Mouse (Mus musculus): ENCODE measurements around the gene Phldb3. TPM values are rescaled to one million over a fixed set of nuclear protein-coding genes. Genes with fewer than 3 reads are reported as not detected.

Phldb3 gene
- polyA plus RNA-seq (2015; fragmentation: Nextera tagmentation; extraction: Ambion mirVana) = 0.30 and 0.36 TPM in 2 replicates

GRCm38 (mm10) chr7:24610144-24610878 lies at the start of gene Phldb3:
TSS of gene Phldb3 (plus strand) at chr7:24610763.

GRCm38 (mm10) chr7:24587330-24588105 lies 23.0 kb upstream of the Phldb3 start, which contains the start of the genes Ethe1 and Zfp575:
TSS of gene Ethe1 (plus strand) at chr7:24587543.
TSS of gene Zfp575 (minus strand) at chr7:24587641.

GRCm38 (mm10) chr7:24636264-24636663 lies 25.7 kb downstream of the Phldb3 start, which contains the start of gene Lypd3:
TSS of gene Lypd3 (plus strand) at chr7:24636550.

GRCm38 (mm10) chr7:24676575-24676974 lies 66.0 kb downstream of the Phldb3 start, which contains the start of gene Tex101:
TSS of gene Tex101 (minus strand) at chr7:24676675.

Other genes starting within 250 kb of the Phldb3 start
- 3.2 and 7.2 TPM in 2 replicates for gene Kcnn4, start 240.5 kb upstream of the Phldb3 start, polyA plus RNA-seq (2015; fragmentation: Nextera tagmentation; extraction: Ambion mirVana)
- gene Smg9, start 211.1 kb upstream of the Phldb3 start, polyA plus RNA-seq (2015; fragmentation: Nextera tagmentation; extraction: Ambion mirVana) = 11.1 and 18.4 TPM in 2 replicates
- gene Irgc1, start 158.5 kb upstream of the Phldb3 start, polyA plus RNA-seq (2015; fragmentation: Nextera tagmentation; extraction: Ambion mirVana) = not detected in 2 replicates
- gene Plaur, start 148.3 kb upstream of the Phldb3 start, polyA plus RNA-seq (2015; fragmentation: Nextera tagmentation; extraction: Ambion mirVana) = 9.6 and 13.0 TPM in 2 replicates
- gene Cadm4, start 128.7 kb upstream of the Phldb3 start, polyA plus RNA-seq (2015; fragmentation: Nextera tagmentation; extraction: Ambion mirVana) = 5.0 and 8.1 TPM in 2 replicates
- gene Zfp428, start 103.8 kb upstream of the Phldb3 start, polyA plus RNA-seq (2015; fragmentation: Nextera tagmentation; extraction: Ambion mirVana) = 24.2 and 36.0 TPM in 2 replicates
- gene AC161166.1, start 98.3 kb upstream of the Phldb3 start, polyA plus RNA-seq (2015; fragmentation: Nextera tagmentation; extraction: Ambion mirVana) = 0.11 TPM in 1 of 2 replicates, not detected in the other
- gene Irgq, start 80.1 kb upstream of the Phldb3 start, polyA plus RNA-seq (2015; fragmentation: Nextera tagmentation; extraction: Ambion mirVana) = 5.6 and 6.5 TPM in 2 replicates
- 0.28 and 0.41 TPM in 2 replicates for gene Pinlyp, start 64.6 kb upstream of the Phldb3 start, polyA plus RNA-seq (2015; fragmentation: Nextera tagmentation; extraction: Ambion mirVana)
- gene Xrcc1, start 64.5 kb upstream of the Phldb3 start, polyA plus RNA-seq (2015; fragmentation: Nextera tagmentation; extraction: Ambion mirVana) = 35.5 and 44.2 TPM in 2 replicates
- gene Ethe1, start 23.2 kb upstream of the Phldb3 start, polyA plus RNA-seq (2015; fragmentation: Nextera tagmentation; extraction: Ambion mirVana) = 20.5 and 25.9 TPM in 2 replicates
- 2.8 and 5.6 TPM in 2 replicates for gene Zfp575, start 23.1 kb upstream of the Phldb3 start, polyA plus RNA-seq (2015; fragmentation: Nextera tagmentation; extraction: Ambion mirVana)
- 1.6 and 2.0 TPM in 2 replicates for gene Lypd3, start 25.8 kb downstream of the Phldb3 start, polyA plus RNA-seq (2015; fragmentation: Nextera tagmentation; extraction: Ambion mirVana)
- gene Tex101, start 65.9 kb downstream of the Phldb3 start, polyA plus RNA-seq (2015; fragmentation: Nextera tagmentation; extraction: Ambion mirVana) = not detected in 2 replicates
- gene BC049730, start 98.5 kb downstream of the Phldb3 start, polyA plus RNA-seq (2015; fragmentation: Nextera tagmentation; extraction: Ambion mirVana) = not detected in 2 replicates
- gene Gm4763, start 116.1 kb downstream of the Phldb3 start, polyA plus RNA-seq (2015; fragmentation: Nextera tagmentation; extraction: Ambion mirVana) = not detected in 2 replicates
- 0.63 and 0.84 TPM in 2 replicates for gene Cd177, start 149.5 kb downstream of the Phldb3 start, polyA plus RNA-seq (2015; fragmentation: Nextera tagmentation; extraction: Ambion mirVana)
- gene Ceacam10, start 166.4 kb downstream of the Phldb3 start, polyA plus RNA-seq (2015; fragmentation: Nextera tagmentation; extraction: Ambion mirVana) = 0.36 and 0.82 TPM in 2 replicates